Comparison of ENCODE assay signal across 8 mouse cellular contexts in the genomic region with DNA sequence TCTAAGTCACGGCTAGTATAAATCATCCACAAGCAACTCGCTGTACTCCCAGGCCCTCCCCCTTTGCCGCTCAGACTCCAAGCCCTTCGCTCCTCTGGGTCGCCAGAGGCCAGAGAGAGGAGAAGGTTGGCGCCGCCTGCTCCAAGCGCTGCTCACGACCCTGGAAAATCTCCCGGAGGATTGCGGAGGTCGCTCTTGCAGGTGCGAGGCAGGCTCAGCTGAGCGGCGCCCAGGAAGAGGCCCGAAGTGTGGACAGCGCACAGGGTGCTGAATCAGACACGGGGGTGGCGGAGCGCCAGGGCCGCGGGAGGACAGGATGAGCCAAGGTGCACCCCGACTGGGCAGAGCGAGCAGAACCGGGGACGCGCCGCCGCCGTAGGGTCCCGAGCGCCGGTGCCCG. TPM values are rescaled to one million over a fixed set of nuclear protein-coding genes. Genes with fewer than 3 reads are reported as not detected.
A peak's percentile ranks its signal among the peaks of the same experiment; 100 is the strongest.
DNase-seq lines count a peak whose midpoint lies in the region; ATAC-seq and TF ChIP-seq lines count a peak whose summit lies in the region.

No protein-coding gene starts in this region.

- H3K36me3 ChIP-seq in MEL (ENCODE audit: control insufficient read depth in 1 of 2, insufficient read depth in 2 of 2, low read length in 2 of 2), result peaks cover 0 to 2% of the 10 kb centered on the region in 2 experiments; a peak in 1 of 4 replicates
- no peaks in the 10 kb centered on the region for H3K36me3 ChIP-seq in forebrain, embryonic 14.5 days (ENCODE audit: control insufficient read depth, insufficient read depth, low read length)
- no peaks in the 10 kb centered on the region for H3K36me3 ChIP-seq in hindbrain, embryonic 13.5 days
- H3K36me3 ChIP-seq in limb, embryonic 14.5 days (ENCODE audit: control insufficient read depth, insufficient read depth, low read length), result no peaks in the 10 kb centered on the region
- no peaks in the 10 kb centered on the region for H3K36me3 ChIP-seq in midbrain, embryonic 13.5 days

- H3K4me2 ChIP-seq in forebrain, embryonic 14.5 days (ENCODE audit: low read length), result peak overlapping the region; percentile 100
- H3K4me2 ChIP-seq in hindbrain, embryonic 13.5 days, result peak overlapping the region; percentile 98
- H3K4me2 ChIP-seq in limb, embryonic 14.5 days (replicated peaks; ENCODE audit: low read depth, low read length, severe bottlenecking), result peak overlapping the region; percentile 100
- peak overlapping the region; percentile 100 for H3K4me2 ChIP-seq in midbrain, embryonic 13.5 days (replicated peaks)

- under 1% methylated on average over 34 of the region's 34 CpGs for WGBS in forebrain, embryonic 14.5 days
- WGBS in hindbrain, embryonic 13.5 days, result under 1% methylated on average over 34 of the region's 34 CpGs
- 0% methylated on average over 29 of the region's 34 CpGs for WGBS in limb, embryonic 14.5 days
- WGBS in midbrain, embryonic 13.5 days, result under 1% methylated on average over 34 of the region's 34 CpGs

- peaks cover 0 to 3% of the 10 kb centered on the region in 2 experiments; a peak in 2 of 4 replicates for H3K4me1 ChIP-seq in MEL (ENCODE audit: control insufficient read depth in 1 of 2, insufficient read depth in 2 of 2, low read length in 2 of 2)
- H3K4me1 ChIP-seq in forebrain, embryonic 14.5 days (ENCODE audit: control insufficient read depth, insufficient read depth, low read length), result peaks cover 17% of the 10 kb centered on the region
- peaks cover 51% of the 10 kb centered on the region for H3K4me1 ChIP-seq in hindbrain, embryonic 13.5 days (replicated peaks)
- H3K4me1 ChIP-seq in limb, embryonic 14.5 days (ENCODE audit: control insufficient read depth, insufficient read depth, low read length), result peaks cover 9% of the 10 kb centered on the region
- H3K4me1 ChIP-seq in midbrain, embryonic 13.5 days (replicated peaks), result peaks cover 33% of the 10 kb centered on the region

- ATAC-seq in forebrain, embryonic 14.5 days, result peak; percentile 14; the same call in 1 of the 2 replicates
- ATAC-seq in hindbrain, embryonic 13.5 days (ENCODE audit: low FRiP score), result peak; percentile 33; the same call in 1 of the 2 replicates
- ATAC-seq in limb, embryonic 14.5 days (ENCODE audit: low FRiP score, low read depth), result no peak
- ATAC-seq in midbrain, embryonic 13.5 days, result peak; percentile 32; the same call in 1 of the 2 replicates

- H3K9ac ChIP-seq in MEL (ENCODE audit: control insufficient read depth, low read depth, low read length, poor library complexity, severe bottlenecking), result no peak overlapping the region
- H3K9ac ChIP-seq in forebrain, embryonic 14.5 days (ENCODE audit: low read length), result peak overlapping the region; percentile 71
- H3K9ac ChIP-seq in hindbrain, embryonic 13.5 days, result peak overlapping the region; percentile 86
- H3K9ac ChIP-seq in limb, embryonic 14.5 days (ENCODE audit: low read depth, low read length, severe bottlenecking), result peak overlapping the region; percentile 47; the same call in 1 of the 2 replicates
- peak overlapping the region; percentile 76 for H3K9ac ChIP-seq in midbrain, embryonic 13.5 days (replicated peaks)

- H3K27ac ChIP-seq in MEL (ENCODE audit: control insufficient read depth, low read depth, low read length), result no peak overlapping the region
- H3K27ac ChIP-seq in forebrain, embryonic 14.5 days (ENCODE audit: low read depth, low read length), result no peak overlapping the region
- peak overlapping the region; percentile 73 for H3K27ac ChIP-seq in hindbrain, embryonic 13.5 days
- H3K27ac ChIP-seq in limb, embryonic 14.5 days (replicated peaks; ENCODE audit: low read depth, low read length), result no peak overlapping the region
- no peak overlapping the region for H3K27ac ChIP-seq in midbrain, embryonic 13.5 days

- DNase-seq in MEL (ENCODE audit: low read depth, low spot score), result peak; percentile 70
- DNase-seq in adrenal gland, postnatal 4 days (ENCODE audit: low spot score in 2 of 2), result peak; percentile 46 to 64
- no peak for DNase-seq in forebrain, embryonic 14.5 days (ENCODE audit: low spot score)
- DNase-seq in limb, embryonic 14.5 days (ENCODE audit: low spot score), result peak; percentile 12
- DNase-seq in spleen, postnatal 4 days (ENCODE audit: low spot score in 2 of 2), result peak; percentile 40 to 78
- DNase-seq in layer of hippocampus, adult 8-10 months (ENCODE audit: low spot score in 2 of 2), result no peak

- H3K4me3 ChIP-seq in MEL (ENCODE audit: control insufficient read depth in 1 of 2, insufficient read depth in 1 of 2, low read depth in 2 of 2, low read length in 2 of 2), result peak overlapping the region in 1 of 2 experiments; percentile 40; a peak in 1 of 4 replicates
- H3K4me3 ChIP-seq in forebrain, embryonic 14.5 days (ENCODE audit: low read depth, low read length), result peak overlapping the region; percentile 63
- H3K4me3 ChIP-seq in hindbrain, embryonic 13.5 days, result peak overlapping the region; percentile 68
- H3K4me3 ChIP-seq in limb, embryonic 14.5 days (replicated peaks; ENCODE audit: low read length), result peak overlapping the region; percentile 53
- H3K4me3 ChIP-seq in midbrain, embryonic 13.5 days (replicated peaks), result peak overlapping the region; percentile 55

- H3K9me3 ChIP-seq in MEL (replicated peaks; ENCODE audit: insufficient read depth, low read length), result no peaks in the 10 kb centered on the region
- no peaks in the 10 kb centered on the region for H3K9me3 ChIP-seq in forebrain, embryonic 14.5 days (replicated peaks; ENCODE audit: control insufficient read depth, low read length)
- H3K9me3 ChIP-seq in hindbrain, embryonic 13.5 days, result no peaks in the 10 kb centered on the region
- H3K9me3 ChIP-seq in limb, embryonic 14.5 days (ENCODE audit: control insufficient read depth, low read length), result no peaks in the 10 kb centered on the region
- H3K9me3 ChIP-seq in midbrain, embryonic 13.5 days, result no peaks in the 10 kb centered on the region

- no peaks in the 10 kb centered on the region for H3K79me2 ChIP-seq in MEL (ENCODE audit: control insufficient read depth, insufficient read depth, low read length, poor library complexity)

- no peak for TF ChIP-seq EP300 in MEL (IDR thresholded peaks at IDR 0.05; ENCODE audit: low read depth in 1 of 2, low read length in 2 of 2)

- TF ChIP-seq CTCF in MEL (IDR thresholded peaks at IDR 0.05 in 2 of 3, conservative IDR thresholded peaks at IDR 0.05 in 1 of 3; ENCODE audit: control insufficient read depth in 1 of 3, insufficient read depth in 1 of 3, low read depth in 2 of 3, low read length in 3 of 3, poor library complexity in 1 of 3, severe bottlenecking in 1 of 3), result no peak

- TF ChIP-seq RAD21 in MEL (IDR thresholded peaks at IDR 0.05; ENCODE audit: low read depth, low read length), result no peak

- no peak for TF ChIP-seq POLR2A in MEL (IDR thresholded peaks at IDR 0.05; ENCODE audit: control insufficient read depth in 1 of 2, insufficient read depth in 1 of 2, low read depth in 1 of 2, low read length in 2 of 2, poor library complexity in 1 of 2)
- no peak for TF ChIP-seq POLR2A in limb, embryonic 14.5 days (IDR thresholded peaks at IDR 0.05; ENCODE audit: borderline replicate concordance, extremely low read depth, insufficient read depth, insufficient read length)

- peaks cover 0 to 7% of the 10 kb centered on the region in 2 experiments; a peak in 2 of 4 replicates for H3K27me3 ChIP-seq in MEL (ENCODE audit: control insufficient read depth in 1 of 2, insufficient read depth in 2 of 2, low read length in 2 of 2)
- peaks cover 33% of the 10 kb centered on the region for H3K27me3 ChIP-seq in forebrain, embryonic 14.5 days (replicated peaks; ENCODE audit: control insufficient read depth, insufficient read depth, low read length)
- H3K27me3 ChIP-seq in hindbrain, embryonic 13.5 days, result peaks cover 81% of the 10 kb centered on the region
- peaks cover 36% of the 10 kb centered on the region for H3K27me3 ChIP-seq in limb, embryonic 14.5 days (ENCODE audit: control insufficient read depth, insufficient read depth, low read length)
- peaks cover 91% of the 10 kb centered on the region for H3K27me3 ChIP-seq in midbrain, embryonic 13.5 days

RNA-seq across cellular contexts. Expression of gene Cabp1, which starts 1.0 kb away (rescaled TPM):
- 0.35 and 0.52 TPM in 2 replicates for total RNA-seq in MEL (2012; rRNA removed)
- 1 to 10 TPM in 1 of 2 experiments, not detected in 1; 1.7 TPM for polyA plus RNA-seq in MEL (2012; ENCODE audit: insufficient read depth in 1 of 2, insufficient read length in 2 of 2, low read depth in 1 of 2, low replicate concordance in 2 of 2, missing spikeins in 1 of 2)
- total RNA-seq in adrenal gland, postnatal 4 days (2021), result 1 to 10 TPM; 4.5 to 5.0 TPM
- 7.1 and 10.1 TPM in 2 replicates for polyA plus RNA-seq in forebrain, embryonic 14.5 days (2014; fragmentation: Nextera tagmentation; extraction: Ambion mirVana)
- polyA plus RNA-seq in hindbrain, embryonic 13.5 days (2015; fragmentation: Nextera tagmentation; extraction: Ambion mirVana), result 12.4 and 13.0 TPM in 2 replicates
- polyA plus RNA-seq in limb, embryonic 14.5 days (2012; rRNA removed), result 3.1 and 4.7 TPM in 2 replicates
- 1.2 and 1.5 TPM in 2 replicates for polyA plus RNA-seq in limb, embryonic 14.5 days (2014; fragmentation: Nextera tagmentation; extraction: Ambion mirVana)
- 2.0 and 2.7 TPM in 2 replicates for polyA plus RNA-seq in midbrain, embryonic 13.5 days (2015; fragmentation: Nextera tagmentation; extraction: Ambion mirVana)
- total RNA-seq in layer of hippocampus, adult 8-10 months (2022), result 100 to 1,000 TPM; 109 to 118 (median 114) TPM

RNA-seq across cellular contexts. Expression of gene Mlec, which starts 35.2 kb away (rescaled TPM):
- total RNA-seq in MEL (2012; rRNA removed), result 146 and 167 TPM in 2 replicates
- 100 to 1,000 TPM in 1 of 2 experiments, not detected in 1; 156 TPM for polyA plus RNA-seq in MEL (2012; ENCODE audit: insufficient read depth in 1 of 2, insufficient read length in 2 of 2, low read depth in 1 of 2, low replicate concordance in 2 of 2, missing spikeins in 1 of 2)
- total RNA-seq in adrenal gland, postnatal 4 days (2021), result 100 to 1,000 TPM; 208 to 242 TPM
- 11.4 and 12.5 TPM in 2 replicates for polyA plus RNA-seq in forebrain, embryonic 14.5 days (2014; fragmentation: Nextera tagmentation; extraction: Ambion mirVana)
- polyA plus RNA-seq in hindbrain, embryonic 13.5 days (2015; fragmentation: Nextera tagmentation; extraction: Ambion mirVana), result 22.3 and 27.2 TPM in 2 replicates
- 182 and 215 TPM in 2 replicates for polyA plus RNA-seq in limb, embryonic 14.5 days (2012; rRNA removed)
- polyA plus RNA-seq in limb, embryonic 14.5 days (2014; fragmentation: Nextera tagmentation; extraction: Ambion mirVana), result 73.7 and 77.8 TPM in 2 replicates
- polyA plus RNA-seq in midbrain, embryonic 13.5 days (2015; fragmentation: Nextera tagmentation; extraction: Ambion mirVana), result 21.1 and 25.3 TPM in 2 replicates
- total RNA-seq in layer of hippocampus, adult 8-10 months (2022), result 100 to 1,000 TPM in 1 of 4 experiments, 10 to 100 TPM in 3; 80.4 to 100 (median 89.0) TPM

RNA-seq across cellular contexts. Expression of gene Pop5, which starts 42.4 kb away (rescaled TPM):
- 166 and 208 TPM in 2 replicates for total RNA-seq in MEL (2012; rRNA removed)
- polyA plus RNA-seq in MEL (2012; ENCODE audit: insufficient read depth in 1 of 2, insufficient read length in 2 of 2, low read depth in 1 of 2, low replicate concordance in 2 of 2, missing spikeins in 1 of 2), result 100 to 1,000 TPM; 103 to 388 TPM
- total RNA-seq in adrenal gland, postnatal 4 days (2021), result 10 to 100 TPM; 45.9 to 46.8 TPM
- 101 and 105 TPM in 2 replicates for polyA plus RNA-seq in forebrain, embryonic 14.5 days (2014; fragmentation: Nextera tagmentation; extraction: Ambion mirVana)
- polyA plus RNA-seq in hindbrain, embryonic 13.5 days (2015; fragmentation: Nextera tagmentation; extraction: Ambion mirVana), result 103 and 105 TPM in 2 replicates
- polyA plus RNA-seq in limb, embryonic 14.5 days (2012; rRNA removed), result 51.6 and 61.7 TPM in 2 replicates
- polyA plus RNA-seq in limb, embryonic 14.5 days (2014; fragmentation: Nextera tagmentation; extraction: Ambion mirVana), result 90.3 and 107 TPM in 2 replicates
- 87.7 and 110 TPM in 2 replicates for polyA plus RNA-seq in midbrain, embryonic 13.5 days (2015; fragmentation: Nextera tagmentation; extraction: Ambion mirVana)
- total RNA-seq in layer of hippocampus, adult 8-10 months (2022), result 100 to 1,000 TPM in 2 of 4 experiments, 10 to 100 TPM in 2; 89.0 to 104 (median 99.1) TPM

RNA-seq across cellular contexts. Expression of gene Unc119b, which starts 58.5 kb away (rescaled TPM):
- total RNA-seq in MEL (2012; rRNA removed), result 15.8 and 18.6 TPM in 2 replicates
- polyA plus RNA-seq in MEL (2012; ENCODE audit: insufficient read depth in 1 of 2, insufficient read length in 2 of 2, low read depth in 1 of 2, low replicate concordance in 2 of 2, missing spikeins in 1 of 2), result 10 to 100 TPM in 1 of 2 experiments, not detected in 1; 25.7 TPM
- 10 to 100 TPM; 35.1 to 39.1 TPM for total RNA-seq in adrenal gland, postnatal 4 days (2021)
- 35.4 and 37.8 TPM in 2 replicates for polyA plus RNA-seq in forebrain, embryonic 14.5 days (2014; fragmentation: Nextera tagmentation; extraction: Ambion mirVana)
- 36.7 and 38.0 TPM in 2 replicates for polyA plus RNA-seq in hindbrain, embryonic 13.5 days (2015; fragmentation: Nextera tagmentation; extraction: Ambion mirVana)
- polyA plus RNA-seq in limb, embryonic 14.5 days (2012; rRNA removed), result 44.3 and 53.9 TPM in 2 replicates
- polyA plus RNA-seq in limb, embryonic 14.5 days (2014; fragmentation: Nextera tagmentation; extraction: Ambion mirVana), result 38.4 and 41.1 TPM in 2 replicates
- 37.4 and 43.4 TPM in 2 replicates for polyA plus RNA-seq in midbrain, embryonic 13.5 days (2015; fragmentation: Nextera tagmentation; extraction: Ambion mirVana)
- total RNA-seq in layer of hippocampus, adult 8-10 months (2022), result 10 to 100 TPM; 26.9 to 29.3 (median 27.6) TPM

Comparison
In these comparisons a context has a peak if more than half of its experiments do, and no peak if none do; other contexts are left out.
1. DNase-seq: peak in MEL (single experiment), adrenal gland, postnatal 4 days (2 of 2), limb, embryonic 14.5 days (single experiment) and spleen, postnatal 4 days (2 of 2); none in forebrain, embryonic 14.5 days (single experiment) and layer of hippocampus, adult 8-10 months (0 of 2).
2. Peak in every context shown above with its lines, with median percentiles within 50 percentile points of each other: H3K4me2 ChIP-seq.